Mouse (Mus musculus) fibroblast of lung, adult 2 months (primary cell): ENCODE results near the gene Sugp1.
"Not testable (repeated sequence)": the region's sequence is repeated elsewhere in the genome, so short reads cannot be mapped to it uniquely, and the experiment has no call there.

Experiments
- DNase-seq: peaks from one replicate; pipeline ENCODE4 v3.0.0-alpha.2; 2011; ENCODE audit warnings: low read depth

Gene Sugp1

DNA sequence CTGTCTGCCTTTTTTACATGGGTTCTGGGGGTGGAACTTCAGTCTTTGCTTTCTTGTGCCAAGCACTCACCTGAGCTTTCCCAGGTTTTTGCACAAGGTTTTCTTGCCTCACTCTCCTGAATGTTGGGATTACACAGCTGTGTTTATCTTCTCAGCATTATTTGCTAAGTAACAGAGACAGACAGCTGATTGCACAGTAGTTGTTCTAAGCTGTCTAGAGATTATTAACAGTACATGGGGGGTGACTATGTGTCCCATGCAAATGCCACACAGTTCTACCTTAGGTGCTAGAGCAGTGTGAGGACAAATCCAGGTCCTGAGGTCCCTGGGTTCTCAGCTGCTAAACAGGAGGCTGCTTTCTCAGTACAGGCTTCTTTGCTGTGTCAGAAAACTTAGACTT is 7.0 kb downstream of the Sugp1 start:
- no peak for DNase-seq

GRCm38 (mm10) chr8:70050434-70050833 is 7.8 kb downstream of the Sugp1 start:
- DNase-seq = not testable (repeated sequence)

DNA sequence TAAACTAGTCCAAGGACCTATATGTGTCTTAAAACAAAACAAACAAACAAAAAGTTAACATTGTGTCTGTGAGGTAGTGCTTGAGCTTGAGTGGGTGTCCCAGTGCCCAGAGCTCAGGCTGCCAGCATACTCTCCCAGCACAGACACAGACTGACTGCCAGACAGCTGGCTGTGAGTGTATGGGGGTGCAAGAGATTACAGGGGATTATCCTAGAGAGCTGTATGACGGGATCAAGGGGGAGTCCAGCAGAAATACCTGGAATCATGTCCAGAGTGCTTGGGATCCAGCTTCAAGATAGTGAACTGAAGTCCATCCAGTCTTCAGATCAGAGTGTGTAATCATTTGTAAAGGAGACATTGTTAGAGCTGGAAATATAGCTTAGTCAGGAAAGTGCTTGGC is 15.1 kb downstream of the Sugp1 start:
- DNase-seq = no peak

GRCm38 (mm10) chr8:70071836-70072440 is 29.3 kb downstream of the Sugp1 start:
- no peak for DNase-seq

- DNase-seq = no peak
Observed at GRCm38 (mm10) chr8:70072441-70073069, 29.9 kb downstream of the Sugp1 start, which contains the start of gene Tm6sf2. Gene Tm6sf2, plus strand, starts transcription at chr8:70072924.

GRCm38 (mm10) chr8:70073120-70073519 is 30.5 kb downstream of the Sugp1 start:
- no peak for DNase-seq

DNA sequence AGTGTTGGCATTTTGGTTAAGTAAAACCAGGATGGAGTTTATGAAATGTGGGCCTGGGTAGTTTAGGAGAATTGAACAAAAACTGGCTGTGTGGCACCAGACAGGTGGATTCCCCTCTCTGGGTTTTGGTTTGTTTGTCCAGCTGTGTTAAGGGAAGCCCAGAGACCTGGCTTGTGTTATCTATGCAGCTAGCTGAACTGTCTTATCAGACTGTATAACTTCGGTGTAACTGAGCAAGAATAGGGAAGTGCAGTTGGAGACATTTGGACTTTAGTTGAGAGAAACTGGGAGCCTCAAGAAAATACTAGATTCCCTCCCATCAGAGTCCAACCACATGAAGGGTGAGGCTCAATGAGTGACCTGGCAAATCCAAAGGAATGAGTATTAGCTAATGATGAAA is 31.1 kb downstream of the Sugp1 start:
- DNase-seq = no peak

DNA sequence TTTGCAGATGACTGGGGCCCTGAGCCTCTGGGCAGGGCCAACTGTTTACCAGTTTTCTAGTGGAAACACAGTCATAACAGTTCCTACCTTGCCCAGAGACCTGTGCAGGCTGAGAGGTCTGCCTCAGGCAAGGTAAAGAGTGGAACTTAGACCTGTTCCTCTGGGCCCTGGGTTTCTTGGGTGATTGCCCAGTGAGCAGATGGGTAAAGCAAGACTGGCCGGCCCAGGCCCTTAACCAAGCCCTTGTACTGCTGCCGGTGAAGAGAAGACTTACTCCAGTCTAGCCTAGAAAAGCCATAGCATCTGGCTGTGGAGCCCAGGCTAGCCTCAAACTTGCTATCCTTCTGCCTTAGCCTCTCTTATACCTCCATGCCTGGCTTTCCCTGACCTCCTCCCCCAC is 39.4 kb downstream of the Sugp1 start:
- DNase-seq = no peak

DNA sequence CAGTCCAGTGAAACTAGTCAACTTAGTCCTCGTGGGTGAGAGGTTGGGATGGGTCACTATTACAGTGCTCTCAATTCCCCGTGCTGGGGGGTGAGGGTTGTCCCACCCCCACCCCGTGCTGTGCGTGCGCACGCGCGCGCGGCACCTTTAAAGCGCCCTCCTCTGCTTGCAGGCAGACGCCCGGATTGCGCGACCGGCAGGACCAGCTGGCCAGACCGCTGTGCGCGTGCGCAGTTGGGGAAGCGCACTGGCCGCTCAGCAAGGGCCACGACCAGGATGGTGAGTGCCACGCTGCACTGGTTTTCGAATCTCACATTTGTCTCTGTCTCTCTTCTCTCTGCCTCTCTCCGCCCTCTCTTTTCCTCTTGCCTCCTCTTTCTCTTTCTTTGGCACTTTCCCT is 40.7 kb downstream of the Sugp1 start, which contains the start of gene Hapln4:
Gene Hapln4, plus strand, starts transcription at position 173 of the 400 bp plus-strand sequence.
- DNase-seq = no peak

GRCm38 (mm10) chr8:70084191-70085065 is 41.8 kb downstream of the Sugp1 start:
- no peak for DNase-seq

DNA sequence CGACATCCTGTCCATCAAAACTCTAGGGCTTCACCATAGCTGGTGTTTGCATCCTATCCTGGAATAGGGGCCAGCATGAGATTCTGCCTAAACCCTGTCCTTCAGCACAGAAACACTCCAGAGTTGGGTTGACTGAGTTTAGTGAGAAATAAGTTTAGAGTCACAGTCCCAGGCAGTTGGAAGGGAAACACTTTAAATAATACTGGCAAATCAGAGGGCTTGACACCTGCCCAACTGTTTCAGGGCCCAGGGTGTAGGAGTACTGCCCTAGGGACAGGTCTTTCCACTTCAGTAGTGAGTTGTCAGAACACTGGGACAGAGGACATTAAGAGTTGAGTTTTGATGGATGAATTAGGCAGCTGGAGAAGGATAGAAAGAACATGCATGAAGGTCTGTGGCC is 43.5 kb downstream of the Sugp1 start:
- DNase-seq = no peak

- DNase-seq = no peak
Observed at GRCm38 (mm10) chr8:70087237-70087636, 44.6 kb downstream of the Sugp1 start.

DNA sequence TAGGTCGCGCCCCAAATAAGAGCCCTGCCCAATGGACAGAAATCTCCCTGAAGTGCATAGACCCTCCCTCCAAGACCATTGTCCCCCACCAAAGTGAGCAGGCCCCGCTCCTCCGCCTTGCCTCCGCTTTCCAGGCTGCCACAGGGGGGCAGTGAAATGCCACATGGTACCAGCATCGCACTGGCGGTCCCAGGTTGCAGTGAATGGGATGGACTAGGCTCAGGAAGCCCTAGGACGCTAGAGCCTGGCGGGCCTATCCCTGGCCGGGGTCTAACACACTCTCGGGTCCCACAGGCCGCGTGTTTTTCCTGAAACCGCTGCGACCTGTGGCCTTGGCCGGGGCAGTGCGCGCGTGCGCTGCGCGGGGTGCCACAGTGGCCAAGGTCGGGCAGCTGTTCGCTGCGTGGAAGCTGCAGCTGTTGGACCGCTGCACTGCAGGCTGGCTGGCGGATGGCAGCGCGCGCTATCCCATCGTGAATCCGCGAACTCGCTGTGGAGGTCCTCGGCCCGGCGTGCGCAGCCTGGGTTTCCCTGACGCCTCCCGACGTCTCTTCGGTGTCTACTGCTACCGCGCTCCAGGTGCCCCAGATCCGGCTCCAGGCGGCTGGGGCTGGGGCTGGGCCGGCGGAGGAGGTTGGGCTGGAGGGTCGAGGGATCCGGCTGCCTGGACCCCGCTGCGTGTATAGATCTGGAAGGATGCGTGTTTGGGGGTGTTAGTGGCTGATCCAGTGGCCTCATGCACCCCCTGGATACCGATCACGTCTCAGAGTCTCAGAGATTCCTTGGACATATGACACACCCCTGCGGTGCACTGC is 45.4 kb downstream of the Sugp1 start:
- no peak for DNase-seq

- DNase-seq = no peak
Observed at GRCm38 (mm10) chr8:70089296-70089960, 46.8 kb downstream of the Sugp1 start.

- no peak for DNase-seq
Observed at GRCm38 (mm10) chr8:70092786-70093185, 50.2 kb downstream of the Sugp1 start.

- no peak for DNase-seq
Observed at GRCm38 (mm10) chr8:70099276-70099675, 56.7 kb downstream of the Sugp1 start.

- DNase-seq = no peak
Observed at GRCm38 (mm10) chr8:70100241-70100640, 57.6 kb downstream of the Sugp1 start.

DNA sequence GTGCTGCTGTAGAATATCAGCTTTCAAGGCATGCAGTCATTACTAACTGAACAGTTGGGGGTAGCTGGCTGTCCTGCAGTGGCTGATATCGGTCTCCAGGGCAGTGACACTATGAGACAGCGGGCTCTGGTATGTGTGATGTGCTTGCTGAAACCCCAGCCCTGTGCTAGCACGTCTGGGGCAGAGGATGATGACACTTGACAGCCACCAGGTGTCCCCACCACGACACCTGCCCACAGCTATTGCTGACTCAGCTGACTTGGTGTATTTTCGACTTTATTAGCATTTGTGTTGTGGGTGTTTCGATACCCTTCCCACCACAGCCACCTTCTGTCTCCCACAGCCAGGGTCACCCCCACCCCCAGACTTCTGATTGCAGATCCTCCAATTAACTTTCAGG is 61.9 kb downstream of the Sugp1 start:
- DNase-seq = no peak

DNA sequence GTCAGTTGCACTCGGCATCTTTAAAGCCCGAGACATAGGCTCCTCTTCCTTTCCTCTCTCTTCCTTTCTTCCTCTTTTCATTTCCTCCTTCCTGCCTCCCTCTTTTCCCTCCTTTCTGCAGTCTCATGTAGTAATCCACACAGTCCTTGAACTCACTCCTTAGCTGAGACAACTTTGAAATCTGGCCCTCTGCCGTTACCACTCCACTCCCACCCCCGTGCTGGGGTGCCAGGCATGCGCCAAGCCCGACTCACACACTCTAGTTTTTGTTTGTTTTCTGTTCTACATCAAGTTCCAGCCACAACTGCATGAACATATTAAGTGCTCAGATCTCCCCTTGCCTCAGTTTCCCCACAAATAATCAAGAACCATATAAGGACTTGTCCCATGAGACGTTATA is 62.3 kb downstream of the Sugp1 start:
- DNase-seq = no peak

- DNase-seq = no peak
Observed at GRCm38 (mm10) chr8:70110451-70110850, 67.8 kb downstream of the Sugp1 start.

DNA sequence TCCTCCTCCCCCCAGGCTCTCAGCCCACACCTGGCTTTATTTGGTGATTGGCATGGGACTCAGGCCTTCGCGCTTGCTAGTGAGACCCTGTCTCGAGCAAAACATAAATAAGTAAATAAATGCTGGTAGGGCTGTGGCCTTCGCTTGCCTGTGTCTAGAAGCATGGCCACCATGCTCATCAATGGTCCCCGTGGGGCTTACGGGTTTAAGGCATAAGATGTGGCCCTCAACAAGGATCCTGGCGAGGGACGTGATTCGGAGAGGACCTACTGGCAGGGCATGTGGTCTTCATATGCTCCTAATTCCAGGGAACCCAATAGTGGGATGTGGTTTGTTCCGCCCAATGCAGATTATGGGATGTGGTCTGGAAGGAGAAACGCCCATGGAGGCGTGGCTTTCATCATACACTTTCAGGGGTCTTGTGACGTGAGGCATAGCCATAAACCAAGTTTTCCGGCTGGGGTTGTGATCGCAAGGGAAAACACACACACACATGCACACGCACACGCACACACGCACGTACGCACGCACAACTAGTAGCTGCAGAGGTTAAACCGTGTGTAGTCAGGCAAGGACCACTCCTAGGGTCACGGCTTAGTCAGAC is 68.7 kb downstream of the Sugp1 start:
- DNase-seq = no peak
